In genomic region chr13:97239343-97240180, GRCm38 (mm10) we compare ENCODE assay signal across 8 mouse cellular contexts. TPM values are rescaled to one million over a fixed set of nuclear protein-coding genes. Genes with fewer than 3 reads are reported as not detected.
DNase-seq lines count a peak whose midpoint lies in the region; ATAC-seq lines count a peak whose summit lies in the region.

No protein-coding gene starts in this region.

- peaks cover 24% of the 10 kb centered on the region for H3K4me1 ChIP-seq in forebrain, embryonic 14.5 days (ENCODE audit: control insufficient read depth, insufficient read depth, low read length)
- H3K4me1 ChIP-seq in hindbrain, embryonic 11.5 days (replicated peaks; ENCODE audit: control insufficient read depth, insufficient read depth, low read length), result peaks cover 12% of the 10 kb centered on the region

- no peaks in the 10 kb centered on the region; the same call in 1 of the 2 replicates for H3K36me3 ChIP-seq in forebrain, embryonic 14.5 days (ENCODE audit: control insufficient read depth, insufficient read depth, low read length)
- H3K36me3 ChIP-seq in hindbrain, embryonic 11.5 days (ENCODE audit: control insufficient read depth, insufficient read depth, low read length), result no peaks in the 10 kb centered on the region

- peak overlapping the region; percentile 98 for H3K9ac ChIP-seq in forebrain, embryonic 14.5 days (ENCODE audit: low read length)
- peak overlapping the region; percentile 28 for H3K9ac ChIP-seq in hindbrain, embryonic 11.5 days (ENCODE audit: low read depth, low read length)

- H3K4me3 ChIP-seq in forebrain, embryonic 14.5 days (ENCODE audit: low read depth, low read length), result no peak overlapping the region
- no peak overlapping the region for H3K4me3 ChIP-seq in hindbrain, embryonic 11.5 days (ENCODE audit: low read depth, low read length)

- DNase-seq in heart, adult 11 months, result peak; percentile 97
- DNase-seq in heart, postnatal 25 days (ENCODE audit: low spot score), result no peak
- DNase-seq in forebrain, embryonic 14.5 days (ENCODE audit: low spot score), result peak; percentile 93
- peak; percentile 71 for DNase-seq in hindbrain, embryonic 11.5 days (ENCODE audit: low spot score)
- peak; percentile 67 to 69 for DNase-seq in layer of hippocampus, adult 8-10 months (ENCODE audit: low spot score in 2 of 2)
- DNase-seq in lung, postnatal 14 days, result peak; percentile 49
- peak; percentile 57 for DNase-seq in right cerebral cortex, postnatal 14 days

- intact Hi-C loops in heart, postnatal 25 days (cut with DNase I), result loop anchor here (2.0 to 10.0 kb wide), 8 partner anchors 55 to 793 kb away; no protein-coding TSS in a partner anchor

- H3K4me2 ChIP-seq in forebrain, embryonic 14.5 days (ENCODE audit: low read length), result peak overlapping the region; percentile 96
- H3K4me2 ChIP-seq in hindbrain, embryonic 11.5 days (replicated peaks; ENCODE audit: low read depth, low read length), result peak overlapping the region; percentile 17

- WGBS in forebrain, embryonic 14.5 days, result 7% methylated on average over 23 of the region's 23 CpGs
- WGBS in hindbrain, embryonic 11.5 days, result 9% methylated on average over 23 of the region's 23 CpGs

- ATAC-seq in cerebellum, adult (ENCODE audit: insufficient number of reproducible peaks, low FRiP score, low TSS enrichment), result peak; percentile 52
- ATAC-seq in forebrain, embryonic 14.5 days, result peak; percentile 24; the same call in 1 of the 2 replicates
- ATAC-seq in hindbrain, embryonic 11.5 days (ENCODE audit: low FRiP score), result no peak

- H3K27ac ChIP-seq in forebrain, embryonic 14.5 days (ENCODE audit: low read depth, low read length), result peak overlapping the region; percentile 100
- peak overlapping the region; percentile 98 for H3K27ac ChIP-seq in hindbrain, embryonic 11.5 days (ENCODE audit: low read depth, low read length)

- no peaks in the 10 kb centered on the region for H3K9me3 ChIP-seq in forebrain, embryonic 14.5 days (replicated peaks; ENCODE audit: control insufficient read depth, low read length)
- no peaks in the 10 kb centered on the region for H3K9me3 ChIP-seq in hindbrain, embryonic 11.5 days (ENCODE audit: control insufficient read depth, low read length)

- no peaks in the 10 kb centered on the region for H3K27me3 ChIP-seq in forebrain, embryonic 14.5 days (replicated peaks; ENCODE audit: control insufficient read depth, insufficient read depth, low read length)
- H3K27me3 ChIP-seq in hindbrain, embryonic 11.5 days (ENCODE audit: control insufficient read depth, insufficient read depth, low read length), result no peaks in the 10 kb centered on the region

RNA-seq across cellular contexts. Expression of gene Enc1, which starts 1.3 kb away (rescaled TPM):
- 1 to 10 TPM; 5.6 to 6.4 TPM for total RNA-seq in heart, postnatal 25 days (2021)
- polyA plus RNA-seq in forebrain, embryonic 14.5 days (2014; fragmentation: Nextera tagmentation; extraction: Ambion mirVana), result 89.5 and 96.5 TPM in 2 replicates
- 34.8 and 45.9 TPM in 2 replicates for polyA plus RNA-seq in hindbrain, embryonic 11.5 days (2014; fragmentation: Nextera tagmentation; extraction: Ambion mirVana)
- total RNA-seq in layer of hippocampus, adult 8-10 months (2022), result 100 to 1,000 TPM; 584 to 717 (median 649) TPM

RNA-seq across cellular contexts. Expression of gene Hexb, which starts 41.4 kb away (rescaled TPM):
- 10 to 100 TPM; 20.8 to 23.2 TPM for total RNA-seq in heart, postnatal 25 days (2021)
- 38.0 and 41.9 TPM in 2 replicates for polyA plus RNA-seq in forebrain, embryonic 14.5 days (2014; fragmentation: Nextera tagmentation; extraction: Ambion mirVana)
- polyA plus RNA-seq in hindbrain, embryonic 11.5 days (2014; fragmentation: Nextera tagmentation; extraction: Ambion mirVana), result 26.6 and 28.7 TPM in 2 replicates
- total RNA-seq in layer of hippocampus, adult 8-10 months (2022), result 100 to 1,000 TPM; 114 to 546 (median 290) TPM

Comparison
In these comparisons a context has a peak if more than half of its experiments do, and no peak if none do; other contexts are left out.
1. RNA of gene Enc1, which starts 1.3 kb away (total RNA-seq): 584 to 717 TPM in layer of hippocampus, adult 8-10 months; 5.6 to 6.4 TPM in heart, postnatal 25 days; every median in the first group is over 10 times any median in the second.
2. RNA of gene Hexb, which starts 41.4 kb away (total RNA-seq): 114 to 546 TPM in layer of hippocampus, adult 8-10 months; 20.8 to 23.2 TPM in heart, postnatal 25 days; every median in the first group is over 4 times any median in the second.